Mouse (Mus musculus) gastrocnemius, postnatal 4 days (tissue): ENCODE data around the gene Gng7. TPM values are rescaled to one million over a fixed set of nuclear protein-coding genes. Genes with fewer than 3 reads are reported as not detected.
A peak's percentile ranks its signal among the peaks of the same experiment; 100 is the strongest.

Experiments
- DNase-seq, 2 experiments: peaks; one replicate each; pipeline ENCODE4 v3.0.0; 2021 to 2022; ENCODE audit warnings: low spot score in 2 of 2, mixed read lengths in 2 of 2
- total RNA-seq, 2 experiments: library from RNA; stranded (reverse); gene quantifications; 2 replicates each; pipeline ENCODE4 v1.2.3; 2021

Gng7 gene
- total RNA-seq, 2 experiments from 2014 or later, result 1.9 to 2.0 TPM

GRCm38 (mm10) chr10:80931153-80931671, 83.5 kb downstream of the Gng7 start:
- no peak for DNase-seq

GRCm38 (mm10) chr10:80930361-80931152, 84.2 kb downstream of the Gng7 start:
- DNase-seq, result peak in 1 of 2 experiments; percentile 58

- peak; percentile 98 to 99 for DNase-seq
Observed at GRCm38 (mm10) chr10:80929299-80930226, 85.2 kb downstream of the Gng7 start, which contains the start of gene Gadd45b. Gene Gadd45b (plus strand): TSS chr10:80930073.

- DNase-seq, result peak; percentile 90 to 91
Observed at GRCm38 (mm10) chr10:80928586-80929298, 86.0 kb downstream of the Gng7 start.

GRCm38 (mm10) chr10:80925472-80925871, 89.3 kb downstream of the Gng7 start:
- DNase-seq, result no peak

- DNase-seq, result no peak
Observed at GRCm38 (mm10) chr10:80921923-80922322, 92.8 kb downstream of the Gng7 start.

- peak in 1 of 2 experiments; percentile 77 for DNase-seq
Observed at GRCm38 (mm10) chr10:80917779-80918434, 96.8 kb downstream of the Gng7 start, which contains the start of gene Lmnb2. Gene Lmnb2 (minus strand): TSS chr10:80918245.

DNA sequence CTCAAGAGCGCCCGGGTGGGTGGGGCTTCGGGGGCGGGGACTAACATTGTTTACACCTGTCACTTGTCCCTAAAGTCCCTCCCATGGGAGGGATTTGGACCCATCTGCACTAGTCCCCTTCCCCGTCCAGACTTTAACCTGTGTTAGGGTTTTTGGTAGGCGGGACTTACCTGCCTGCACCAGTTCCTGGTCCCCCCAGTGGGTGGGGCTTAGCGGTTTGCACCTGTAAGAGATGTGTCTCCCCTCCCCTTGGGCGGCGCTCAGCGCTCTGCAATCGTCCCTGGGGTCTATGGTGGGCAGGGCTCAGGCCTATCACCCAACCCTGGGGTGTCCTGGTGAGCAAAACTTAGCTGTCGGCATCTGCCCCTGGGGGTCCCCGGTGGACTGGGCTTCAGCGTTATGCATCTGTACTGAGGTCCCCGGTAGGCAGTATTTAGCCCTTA, 97.4 kb downstream of the Gng7 start:
- no peak for DNase-seq

GRCm38 (mm10) chr10:80915736-80916135, 99.0 kb downstream of the Gng7 start:
- DNase-seq, result no peak

DNA sequence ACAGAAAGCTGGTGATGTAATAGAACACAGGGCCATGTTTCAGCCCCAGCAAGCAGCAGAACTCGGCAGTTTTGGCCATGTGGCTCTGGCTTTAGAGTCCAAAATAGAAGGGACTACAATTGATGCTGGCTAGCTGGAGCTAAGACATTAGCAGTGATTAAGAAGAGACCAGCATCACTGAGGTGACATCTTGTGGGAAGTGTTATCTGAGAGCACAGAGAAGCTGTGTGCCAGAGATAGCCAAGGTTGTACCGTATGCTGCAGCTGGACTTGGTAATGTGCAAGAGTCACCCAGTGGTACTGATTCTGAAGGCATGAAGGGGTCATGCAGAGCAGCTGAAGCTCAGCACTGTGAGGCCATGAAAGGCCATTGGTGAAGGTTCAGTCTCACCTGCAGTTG, 99.5 kb downstream of the Gng7 start:
- no peak for DNase-seq

DNA sequence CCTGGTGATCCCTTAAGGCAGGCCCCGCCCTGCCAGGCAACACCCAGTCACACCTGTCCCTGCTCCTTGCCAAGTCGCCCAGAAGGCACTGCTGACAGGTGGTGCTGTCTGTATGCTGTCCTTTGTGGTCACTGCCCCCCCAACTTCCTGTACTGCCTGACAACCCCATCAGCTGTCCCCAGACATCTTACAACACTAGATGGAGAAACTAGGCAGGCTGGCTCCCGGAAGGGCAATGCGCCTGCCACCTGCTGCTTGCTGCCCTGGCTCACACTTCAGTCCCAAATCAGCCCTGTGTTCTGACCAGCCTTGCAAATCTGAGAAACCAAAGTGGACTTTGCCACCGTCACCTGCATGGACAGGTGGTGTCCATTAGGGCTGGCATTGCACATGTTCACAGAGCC, 100.5 kb downstream of the Gng7 start:
- peak in 1 of 2 experiments; percentile 63 for DNase-seq

DNA sequence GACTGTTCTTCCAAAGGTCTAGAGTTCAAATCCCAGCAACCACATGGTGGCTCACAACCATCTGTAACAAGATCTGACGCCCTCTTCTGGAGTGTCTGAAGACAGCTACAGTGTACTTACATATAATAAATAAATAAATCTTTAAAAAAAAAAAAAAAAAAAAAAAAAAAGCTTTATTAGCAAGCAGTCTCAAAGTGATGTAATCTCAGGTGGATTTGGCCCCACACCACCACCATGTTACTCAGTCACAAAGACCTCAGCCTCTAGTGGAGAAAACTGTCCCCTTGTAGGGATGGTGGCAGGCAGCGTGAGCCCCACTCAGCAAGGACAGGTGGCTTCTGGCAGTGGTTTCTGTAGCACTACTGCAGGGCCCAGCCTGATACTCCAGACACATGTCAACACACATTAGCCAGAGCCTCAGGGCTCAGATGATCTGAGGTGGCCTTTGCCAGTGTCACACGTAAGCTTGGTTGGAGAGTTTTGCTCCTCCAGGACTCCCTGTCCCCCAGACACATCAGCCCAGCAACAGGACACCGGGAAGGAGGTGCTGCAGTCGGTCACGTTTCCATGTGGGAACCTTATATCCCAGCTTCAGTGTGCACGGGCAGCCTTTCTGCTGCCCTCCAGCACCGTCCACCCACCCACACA, 101.3 kb downstream of the Gng7 start:
- DNase-seq, result no peak

DNA sequence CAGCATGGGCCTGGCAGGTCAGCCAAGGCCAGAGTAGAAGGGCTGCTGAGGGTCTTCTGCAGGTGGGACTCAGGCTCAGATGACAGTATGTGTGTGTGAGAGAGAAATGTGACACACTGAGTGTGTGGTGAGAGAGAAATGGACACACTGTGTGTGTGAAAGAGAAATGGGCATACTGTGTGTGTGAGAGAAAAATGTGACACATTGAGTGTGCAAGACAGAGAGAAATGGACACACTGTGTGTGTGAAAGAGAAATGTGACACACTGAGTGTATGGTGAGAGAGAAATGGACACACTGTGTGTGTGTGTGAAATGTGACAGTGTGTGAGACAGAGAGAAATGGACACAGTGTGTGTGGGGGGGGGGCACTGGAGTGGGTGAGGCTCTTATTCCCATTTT, 102.9 kb downstream of the Gng7 start:
- DNase-seq, result no peak

- no peak for DNase-seq
Observed at GRCm38 (mm10) chr10:80911354-80911753, 103.4 kb downstream of the Gng7 start.

- peak in 1 of 2 experiments; percentile 57 for DNase-seq
Observed at GRCm38 (mm10) chr10:80909375-80910162, 105.2 kb downstream of the Gng7 start.

GRCm38 (mm10) chr10:80904709-80905108, 110.0 kb downstream of the Gng7 start:
- DNase-seq, result no peak

- no peak for DNase-seq
Observed at GRCm38 (mm10) chr10:80904004-80904693, 110.6 kb downstream of the Gng7 start.

GRCm38 (mm10) chr10:80903282-80903681, 111.5 kb downstream of the Gng7 start:
- DNase-seq, result no peak
